Mouse (Mus musculus) hindbrain, embryonic 11.5 days (tissue): ENCODE results near the gene Prdm1. TPM values are rescaled to one million over a fixed set of nuclear protein-coding genes. Genes with fewer than 3 reads are reported as not detected.

Experiments
- ATAC-seq: fragments of 200-750 bp; cut with Nextera tagmentation; 2 replicates; pipeline ENCODE4 v1.8.0; 2017; ENCODE audit warnings: mild to moderate bottlenecking, moderate TSS enrichment, moderate library complexity; ENCODE audit not compliant: low FRiP score
- DNase-seq: peaks from one replicate; pipeline ENCODE4 v3.0.0-alpha.2; 2015; ENCODE audit warnings: low spot score
- H3K27ac ChIP-seq: fragments of 300-500 bp; sonication (generic); 2 replicates; pipeline ENCODE4 v1.5.1; 2014; ENCODE audit warnings: mild to moderate bottlenecking, low read depth, low read length
- H3K27me3 ChIP-seq: fragments of 300-500 bp; sonication (generic); 2 replicates; pipeline ENCODE4 v1.6.1; 2014; ENCODE audit warnings: mild to moderate bottlenecking, low read length, moderate library complexity, mixed read lengths; ENCODE audit not compliant: control insufficient read depth, insufficient read depth
- H3K36me3 ChIP-seq: fragments of 300-500 bp; sonication (generic); 2 replicates; pipeline ENCODE4 v1.6.1; 2014; ENCODE audit warnings: mild to moderate bottlenecking, low read length, moderate library complexity, mixed read lengths; ENCODE audit not compliant: control insufficient read depth, insufficient read depth
- H3K4me1 ChIP-seq: fragments of 300-500 bp; sonication (generic); replicated peaks from 2 replicates; pipeline ENCODE4 v1.6.1; 2014; ENCODE audit warnings: low read length, mixed read lengths; ENCODE audit not compliant: control insufficient read depth, insufficient read depth
- H3K4me2 ChIP-seq: fragments of 300-500 bp; sonication (generic); replicated peaks from 2 replicates; pipeline ENCODE4 v1.6.1; 2014; ENCODE audit warnings: mild to moderate bottlenecking, low read depth, low read length
- H3K4me3 ChIP-seq: fragments of 300-500 bp; sonication (generic); 2 replicates; pipeline ENCODE4 v1.5.1; 2014; ENCODE audit warnings: low read depth, low read length
- H3K9ac ChIP-seq: fragments of 300-500 bp; sonication (generic); 2 replicates; pipeline ENCODE4 v1.6.1; 2014; ENCODE audit warnings: low read depth, low read length
- H3K9me3 ChIP-seq: fragments of 300-500 bp; sonication (generic); 2 replicates; pipeline ENCODE4 v1.6.1; 2016; ENCODE audit warnings: low read length; ENCODE audit not compliant: control insufficient read depth
- WGBS: fragments of 180-500 bp; shearing (Covaris S2); extraction: QIAGEN DNeasy Blood & Tissue Kit; methylation state at CpG from one replicate; pipeline ENCODE4 v1.1.7; 2014; 5-methylcytosine and 5-hydroxymethylcytosine counted together
- polyA plus RNA-seq: library from polyadenylated mRNA; unstranded; fragments of >200 nt; fragmentation: Nextera tagmentation; extraction: Ambion mirVana; gene quantifications from 2 replicates; pipeline ENCODE4 v1.2.1, GENCODE M21; 2014

Gene Prdm1
- polyA plus RNA-seq, 1 experiment from 2014 or later, result 0.99 TPM

DNA sequence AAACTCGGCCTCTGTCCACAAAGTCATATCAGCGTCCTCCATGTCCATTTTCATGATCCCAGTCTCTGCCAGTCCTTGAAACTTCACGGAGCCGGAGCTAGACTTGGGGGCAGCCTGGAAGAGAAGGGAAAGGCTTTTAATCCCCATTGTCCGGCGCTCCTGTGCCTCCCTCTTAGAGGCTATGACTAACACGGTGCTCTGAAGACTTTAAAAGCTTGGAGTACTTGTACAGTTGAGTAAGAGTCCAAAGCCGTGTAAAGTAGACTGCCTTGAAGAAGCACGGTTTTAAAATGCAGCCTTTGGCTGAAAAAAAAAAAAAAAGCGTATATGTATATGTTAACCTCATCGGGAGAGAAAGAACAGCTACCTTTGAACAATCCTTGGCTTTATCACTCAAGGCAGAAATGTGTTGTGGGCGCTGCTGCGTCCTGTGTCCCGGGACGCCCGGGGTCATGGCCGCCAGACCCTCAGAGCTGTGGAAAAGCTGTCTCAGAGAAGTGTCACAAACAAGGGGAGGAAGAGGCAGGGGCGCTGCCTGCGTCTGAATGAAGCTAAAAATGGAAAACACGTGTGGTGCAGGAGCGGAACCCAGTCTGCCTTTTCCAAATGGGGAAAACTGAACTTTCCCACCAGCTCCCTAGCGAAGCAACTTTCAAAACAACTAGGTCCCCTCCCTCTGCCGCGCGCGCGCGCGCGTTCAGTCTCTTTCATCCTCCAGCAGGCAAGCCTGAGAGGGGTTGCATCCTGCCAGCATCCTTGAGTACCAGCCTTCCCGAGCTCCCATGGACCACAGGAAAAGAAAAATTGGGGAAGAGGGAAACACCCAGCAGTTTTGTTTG lies 71.3 kb downstream of the Prdm1 start:
- Histone ChIP-seq H3K9ac (no peak overlapping the region), H3K27me3 (peaks cover 17% of the 10 kb centered on the region), H3K27ac (no peak overlapping the region), H3K9me3 (no peaks in the 10 kb centered on the region), H3K4me3 (peak overlapping the region; percentile 60), H3K36me3 (no peaks in the 10 kb centered on the region), H3K4me1 (no peaks in the 10 kb centered on the region), H3K4me2 (peak overlapping the region; percentile 93)
- WGBS, result 2% methylated on average over 31 of the region's 31 CpGs
- DNase-seq (peak; percentile 71), ATAC-seq (no peak)

DNA sequence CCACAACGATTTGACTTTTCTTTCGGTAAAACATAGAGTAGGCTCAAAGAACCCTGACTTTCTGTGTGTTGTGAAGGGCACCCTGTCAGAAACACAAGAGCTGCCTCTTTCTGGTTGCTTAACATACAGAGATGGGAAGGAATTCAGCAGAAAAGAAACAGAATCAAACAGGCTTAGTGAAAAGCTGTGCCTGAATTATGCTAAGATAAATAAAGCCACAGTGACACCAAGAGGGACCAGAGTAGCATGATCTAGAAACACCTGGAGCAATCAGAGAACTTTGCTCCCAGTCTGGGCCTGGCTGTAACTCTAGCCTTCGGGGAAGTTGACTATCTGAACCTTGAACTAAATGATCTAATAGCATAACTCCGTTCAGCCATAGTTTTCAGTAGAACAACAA lies 73.5 kb downstream of the Prdm1 start:
- 78% methylated on average over 4 of the region's 4 CpGs for WGBS
- Histone ChIP-seq H3K9me3 (no peaks in the 10 kb centered on the region), H3K4me2 (no peak overlapping the region), H3K4me3 (no peak overlapping the region), H3K27ac (no peak overlapping the region), H3K27me3 (peaks cover 17% of the 10 kb centered on the region), H3K36me3 (no peaks in the 10 kb centered on the region), H3K4me1 (no peaks in the 10 kb centered on the region), H3K9ac (no peak overlapping the region)
- ATAC-seq (no peak), DNase-seq (no peak)

GRCm38 (mm10) chr10:44454111-44454510 lies 74.2 kb downstream of the Prdm1 start:
- no peak for DNase-seq
- no peak overlapping the region for H3K9ac ChIP-seq
- no peak overlapping the region for H3K27ac ChIP-seq
- no peaks in the 10 kb centered on the region for H3K4me1 ChIP-seq
- H3K4me2 ChIP-seq, result no peak overlapping the region
- peaks cover 17% of the 10 kb centered on the region for H3K27me3 ChIP-seq
- H3K4me3 ChIP-seq, result no peak overlapping the region
- WGBS, result 71% methylated on average over 2 of the region's 2 CpGs
- no peaks in the 10 kb centered on the region for H3K9me3 ChIP-seq
- no peaks in the 10 kb centered on the region for H3K36me3 ChIP-seq
- no peak for ATAC-seq

DNA sequence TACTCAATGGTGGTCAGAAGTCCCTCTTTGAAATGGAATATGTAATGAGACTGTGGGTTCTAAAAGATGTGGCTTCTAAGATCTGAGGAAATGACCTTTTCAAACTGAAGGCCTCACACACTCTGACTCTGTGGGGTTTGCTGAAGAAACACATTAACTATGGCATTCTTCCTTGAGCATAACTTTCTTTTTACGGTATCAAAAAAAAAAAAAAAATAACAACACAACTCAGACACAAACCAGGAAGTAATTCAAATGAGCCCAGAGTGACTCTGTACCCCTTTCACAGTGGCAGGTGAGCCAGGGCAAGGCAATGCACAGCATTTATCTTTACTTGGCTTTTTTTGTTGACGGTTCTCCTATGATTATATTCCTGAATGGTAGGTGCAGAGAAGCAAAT lies 77.5 kb downstream of the Prdm1 start:
- ATAC-seq, result no peak
- no peak overlapping the region for H3K4me3 ChIP-seq
- H3K36me3 ChIP-seq, result no peaks in the 10 kb centered on the region
- no peak overlapping the region for H3K9ac ChIP-seq
- no peak overlapping the region for H3K27ac ChIP-seq
- H3K27me3 ChIP-seq, result peaks cover 4% of the 10 kb centered on the region
- no peak for DNase-seq
- H3K4me1 ChIP-seq, result no peaks in the 10 kb centered on the region
- 92% methylated on average over 2 of the region's 2 CpGs for WGBS
- no peaks in the 10 kb centered on the region for H3K9me3 ChIP-seq
- no peak overlapping the region for H3K4me2 ChIP-seq

GRCm38 (mm10) chr10:44450108-44450507 lies 78.2 kb downstream of the Prdm1 start:
- 80% methylated on average over 13 of the region's 13 CpGs for WGBS
- no peaks in the 10 kb centered on the region for H3K9me3 ChIP-seq
- H3K4me1 ChIP-seq, result no peaks in the 10 kb centered on the region
- DNase-seq (no peak), ATAC-seq (no peak)
- no peak overlapping the region for H3K27ac ChIP-seq
- no peak overlapping the region for H3K4me2 ChIP-seq
- no peaks in the 10 kb centered on the region for H3K27me3 ChIP-seq
- H3K36me3 ChIP-seq, result no peaks in the 10 kb centered on the region
- H3K4me3 ChIP-seq, result no peak overlapping the region
- H3K9ac ChIP-seq, result no peak overlapping the region

DNA sequence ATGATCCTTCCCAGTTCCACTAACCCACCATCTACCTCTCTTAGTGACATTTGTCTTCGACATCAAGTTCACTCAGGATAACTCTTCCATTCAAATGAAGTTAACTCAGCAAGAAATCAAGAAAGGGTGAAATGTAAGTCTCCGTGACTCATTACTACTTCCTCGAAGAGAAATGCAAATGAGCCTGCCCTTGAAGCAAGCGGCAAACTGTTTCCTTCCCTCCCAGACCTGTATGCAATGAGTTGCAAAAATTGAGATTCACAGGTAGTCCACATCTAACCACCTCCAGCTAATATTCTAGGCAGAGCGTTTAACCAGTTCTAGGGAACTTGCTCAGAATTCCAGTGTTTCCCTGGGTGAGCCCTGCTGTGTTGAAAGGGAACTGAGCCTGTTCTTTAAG lies 78.6 kb downstream of the Prdm1 start:
- Histone ChIP-seq H3K9ac (no peak overlapping the region), H3K4me3 (no peak overlapping the region), H3K27ac (no peak overlapping the region), H3K27me3 (no peaks in the 10 kb centered on the region), H3K36me3 (no peaks in the 10 kb centered on the region), H3K9me3 (no peaks in the 10 kb centered on the region), H3K4me2 (no peak overlapping the region), H3K4me1 (no peaks in the 10 kb centered on the region)
- no peak for DNase-seq
- whole genome bisulfite sequencing, result 64% methylated on average over 5 of the region's 5 CpGs
- ATAC-seq, result no peak

- 74% methylated on average over 12 of the region's 12 CpGs for WGBS
- Histone ChIP-seq H3K27me3 (no peaks in the 10 kb centered on the region), H3K9ac (no peak overlapping the region), H3K4me3 (no peak overlapping the region), H3K4me2 (no peak overlapping the region), H3K36me3 (no peaks in the 10 kb centered on the region), H3K4me1 (no peaks in the 10 kb centered on the region), H3K9me3 (no peaks in the 10 kb centered on the region), H3K27ac (no peak overlapping the region)
- no peak for ATAC-seq
- no peak for DNase-seq
Observed at GRCm38 (mm10) chr10:44448165-44448564, 80.1 kb downstream of the Prdm1 start.

DNA sequence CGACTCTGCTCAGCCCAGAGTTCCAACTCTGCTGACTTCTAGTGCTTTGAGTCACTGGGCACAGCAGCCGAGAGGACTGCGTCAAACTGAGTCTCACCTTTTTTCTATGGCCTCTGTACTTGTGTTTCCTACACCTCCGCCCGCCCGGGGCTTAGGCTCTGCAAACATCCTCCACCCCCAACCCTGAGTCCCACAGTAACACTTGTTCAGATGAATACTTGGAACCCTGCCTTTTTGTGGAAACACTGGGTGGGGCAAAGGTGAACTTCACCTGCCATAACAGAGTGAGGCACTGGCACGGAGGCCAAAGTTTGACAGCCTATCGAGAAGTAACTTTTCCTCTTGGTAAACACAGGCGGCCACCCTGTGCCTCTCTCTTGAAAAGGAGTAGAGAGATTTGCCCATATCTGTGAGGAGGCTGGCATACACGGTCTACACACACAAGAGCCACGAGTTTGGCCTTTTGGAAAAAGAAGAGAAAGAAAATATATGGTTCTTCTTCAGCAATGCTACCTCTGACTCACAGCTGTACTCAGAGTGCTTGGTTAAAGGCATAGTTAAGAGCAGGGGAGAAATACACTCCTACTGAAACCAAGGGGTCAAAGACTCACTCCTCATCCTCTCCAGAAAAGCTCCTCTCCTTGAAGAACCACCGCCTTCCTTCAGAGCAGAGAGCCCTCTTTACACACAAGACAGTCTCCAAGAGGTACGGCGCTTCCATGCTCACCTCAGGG lies 80.7 kb downstream of the Prdm1 start:
- ATAC-seq (no peak), DNase-seq (no peak)
- no peak overlapping the region for H3K4me2 ChIP-seq
- H3K27me3 ChIP-seq, result no peaks in the 10 kb centered on the region
- no peak overlapping the region for H3K9ac ChIP-seq
- no peak overlapping the region for H3K4me3 ChIP-seq
- H3K36me3 ChIP-seq, result no peaks in the 10 kb centered on the region
- H3K4me1 ChIP-seq, result no peaks in the 10 kb centered on the region
- H3K9me3 ChIP-seq, result no peaks in the 10 kb centered on the region
- WGBS, result 87% methylated on average over 14 of the region's 14 CpGs
- H3K27ac ChIP-seq, result no peak overlapping the region

- WGBS, result 89% methylated on average over 10 of the region's 10 CpGs
- no peaks in the 10 kb centered on the region for H3K9me3 ChIP-seq
- no peak overlapping the region for H3K27ac ChIP-seq
- H3K4me2 ChIP-seq, result no peak overlapping the region
- DNase-seq, result no peak
- H3K4me3 ChIP-seq, result no peak overlapping the region
- no peaks in the 10 kb centered on the region for H3K27me3 ChIP-seq
- no peaks in the 10 kb centered on the region for H3K36me3 ChIP-seq
- H3K4me1 ChIP-seq, result no peaks in the 10 kb centered on the region
- ATAC-seq, result no peak
- H3K9ac ChIP-seq, result no peak overlapping the region
Observed at GRCm38 (mm10) chr10:44447001-44447400, 81.3 kb downstream of the Prdm1 start.
